Mouse (Mus musculus) embryonic facial prominence, embryonic 11.5 days (tissue): ENCODE results near the gene Fxyd2. TPM values are rescaled to one million over a fixed set of nuclear protein-coding genes. Genes with fewer than 3 reads are reported as not detected.

ENCODE experiments used
- ATAC-seq: fragments of 200-750 bp; cut with Nextera tagmentation; replicated peaks from 2 replicates; pipeline ENCODE4 v1.8.0; 2017; ENCODE audit warnings: low read depth; ENCODE audit not compliant: insufficient number of reproducible peaks, low FRiP score, low TSS enrichment
- DNase-seq: peaks from one replicate; pipeline ENCODE4 v3.0.0-alpha.2; 2015; ENCODE audit warnings: low spot score
- H3K27ac ChIP-seq: fragments of 300-500 bp; sonication (generic); replicated peaks from 2 replicates; pipeline ENCODE4 v1.5.1; 2014; ENCODE audit warnings: mild to moderate bottlenecking, low read depth, low read length, control low read depth
- H3K27me3 ChIP-seq: fragments of 300-500 bp; sonication (generic); 2 replicates; pipeline ENCODE4 v1.6.1; 2014; ENCODE audit warnings: mild to moderate bottlenecking, low read length, moderate library complexity, mixed read lengths; ENCODE audit not compliant: control insufficient read depth, insufficient read depth
- H3K36me3 ChIP-seq: fragments of 300-500 bp; sonication (generic); replicated peaks from 2 replicates; pipeline ENCODE4 v1.6.1; 2014; ENCODE audit warnings: low read depth, mild to moderate bottlenecking, low read length, moderate library complexity, mixed read lengths; ENCODE audit not compliant: control insufficient read depth, insufficient read depth
- H3K4me1 ChIP-seq: fragments of 300-500 bp; sonication (generic); 2 replicates; pipeline ENCODE4 v1.6.1; 2014; ENCODE audit warnings: low read length, mixed read lengths; ENCODE audit not compliant: control insufficient read depth, insufficient read depth
- H3K4me2 ChIP-seq: fragments of 300-500 bp; sonication (generic); 2 replicates; pipeline ENCODE4 v1.6.1; 2014; ENCODE audit warnings: low read depth, mild to moderate bottlenecking, control low read depth, low read length, moderate library complexity
- H3K4me3 ChIP-seq: fragments of 300-500 bp; sonication (generic); 2 replicates; pipeline ENCODE4 v1.5.1; 2014; ENCODE audit warnings: low read depth, low read length, control low read depth
- H3K9ac ChIP-seq: fragments of 300-500 bp; sonication (generic); replicated peaks from 2 replicates; pipeline ENCODE4 v1.6.1; 2014; ENCODE audit warnings: mild to moderate bottlenecking, control low read depth, low read length
- H3K9me3 ChIP-seq: fragments of 300-500 bp; sonication (generic); replicated peaks from 2 replicates; pipeline ENCODE4 v1.6.1; 2016; ENCODE audit warnings: mild to moderate bottlenecking, low read length, inconsistent platforms, mixed read lengths; ENCODE audit not compliant: control insufficient read depth
- WGBS: fragments of 180-500 bp; shearing (Covaris S2); extraction: QIAGEN DNeasy Blood & Tissue Kit; methylation state at CpG from one replicate; pipeline ENCODE4 v1.1.7; 2014; 5-methylcytosine and 5-hydroxymethylcytosine counted together
- polyA plus RNA-seq: library from polyadenylated mRNA; unstranded; fragments of >200 nt; fragmentation: Nextera tagmentation; extraction: Ambion mirVana; gene quantifications from 2 replicates; pipeline ENCODE4 v1.2.1, GENCODE M21; 2014

Gene Fxyd2
- polyA plus RNA-seq, 1 experiment from 2014 or later: 1.9 TPM

- H3K27ac ChIP-seq: no peak overlapping the region
- no peak overlapping the region for H3K4me2 ChIP-seq
- H3K4me3 ChIP-seq: no peak overlapping the region
- no peaks in the 10 kb centered on the region for H3K27me3 ChIP-seq
- H3K36me3 ChIP-seq: no peaks in the 10 kb centered on the region
- H3K4me1 ChIP-seq: no peaks in the 10 kb centered on the region
- H3K9me3 ChIP-seq: no peaks in the 10 kb centered on the region
- WGBS: 87% methylated on average over 6 of the region's 6 CpGs
- ATAC-seq (no peak), DNase-seq (no peak)
- H3K9ac ChIP-seq: no peak overlapping the region
Observed at GRCm38 (mm10) chr9:45395218-45395617, 4.3 kb upstream of the Fxyd2 start.

- WGBS: 63% methylated on average over 3 of the region's 3 CpGs
Observed at GRCm38 (mm10) chr9:45395796-45396195, 3.7 kb upstream of the Fxyd2 start.

GRCm38 (mm10) chr9:45398336-45398735 lies 1.1 kb upstream of the Fxyd2 start:
- Histone ChIP-seq H3K9ac (no peak overlapping the region), H3K27ac (no peak overlapping the region), H3K4me2 (no peak overlapping the region), H3K27me3 (no peaks in the 10 kb centered on the region), H3K4me3 (no peak overlapping the region), H3K4me1 (no peaks in the 10 kb centered on the region), H3K36me3 (no peaks in the 10 kb centered on the region), H3K9me3 (no peaks in the 10 kb centered on the region)
- WGBS: 65% methylated on average over 1 of the region's 1 CpGs
- ATAC-seq (no peak), DNase-seq (no peak)

More at GRCm38 (mm10) chr9:45395796-45396195, 3.7 kb upstream of the Fxyd2 start:
- Histone ChIP-seq H3K36me3 (no peaks in the 10 kb centered on the region), H3K9me3 (no peaks in the 10 kb centered on the region), H3K4me1 (no peaks in the 10 kb centered on the region), H3K4me3 (no peak overlapping the region), H3K4me2 (no peak overlapping the region), H3K27me3 (no peaks in the 10 kb centered on the region), H3K27ac (no peak overlapping the region), H3K9ac (no peak overlapping the region)
- no peak for DNase-seq
- no peak for ATAC-seq

GRCm38 (mm10) chr9:45401851-45402250 lies 2.4 kb downstream of the Fxyd2 start:
- H3K4me2 ChIP-seq: no peak overlapping the region
- no peak overlapping the region for H3K4me3 ChIP-seq
- H3K27ac ChIP-seq: no peak overlapping the region
- no peaks in the 10 kb centered on the region for H3K4me1 ChIP-seq
- H3K27me3 ChIP-seq: no peaks in the 10 kb centered on the region
- H3K9me3 ChIP-seq: no peaks in the 10 kb centered on the region
- H3K9ac ChIP-seq: no peak overlapping the region
- ATAC-seq: no peak
- H3K36me3 ChIP-seq: no peaks in the 10 kb centered on the region
- DNase-seq: no peak
- WGBS: 48% methylated on average over 4 of the region's 4 CpGs

- H3K9ac ChIP-seq: no peak overlapping the region
- ATAC-seq: no peak
- H3K4me2 ChIP-seq: no peak overlapping the region
- H3K4me3 ChIP-seq: no peak overlapping the region
- 49% methylated on average over 2 of the region's 2 CpGs for WGBS
- H3K4me1 ChIP-seq: no peaks in the 10 kb centered on the region
- no peak for DNase-seq
- H3K36me3 ChIP-seq: no peaks in the 10 kb centered on the region
- no peak overlapping the region for H3K27ac ChIP-seq
- no peaks in the 10 kb centered on the region for H3K27me3 ChIP-seq
- no peaks in the 10 kb centered on the region for H3K9me3 ChIP-seq
Observed at GRCm38 (mm10) chr9:45402957-45403356, 3.5 kb downstream of the Fxyd2 start.

GRCm38 (mm10) chr9:45405694-45406093 lies 6.2 kb downstream of the Fxyd2 start:
- Histone ChIP-seq H3K27me3 (no peaks in the 10 kb centered on the region), H3K4me1 (no peaks in the 10 kb centered on the region), H3K36me3 (no peaks in the 10 kb centered on the region), H3K4me2 (no peak overlapping the region), H3K4me3 (no peak overlapping the region), H3K27ac (no peak overlapping the region), H3K9ac (no peak overlapping the region), H3K9me3 (no peaks in the 10 kb centered on the region)
- DNase-seq (no peak), ATAC-seq (no peak)
- WGBS: 72% methylated on average over 5 of the region's 5 CpGs

GRCm38 (mm10) chr9:45406808-45407207 lies 7.3 kb downstream of the Fxyd2 start:
- H3K4me1 ChIP-seq: no peaks in the 10 kb centered on the region
- ATAC-seq: no peak
- no peaks in the 10 kb centered on the region for H3K9me3 ChIP-seq
- no peak overlapping the region for H3K9ac ChIP-seq
- 93% methylated on average over 3 of the region's 3 CpGs for WGBS
- H3K4me3 ChIP-seq: no peak overlapping the region
- H3K27me3 ChIP-seq: no peaks in the 10 kb centered on the region
- H3K36me3 ChIP-seq: no peaks in the 10 kb centered on the region
- DNase-seq: no peak
- H3K4me2 ChIP-seq: no peak overlapping the region
- no peak overlapping the region for H3K27ac ChIP-seq

- 37% methylated on average over 33 of the region's 33 CpGs for WGBS
- Histone ChIP-seq H3K36me3 (no peaks in the 10 kb centered on the region), H3K4me3 (peak overlapping the region; percentile 17; the same call in 1 of the 2 replicates), H3K9ac (0 out of 2 replicates have a peak overlapping the region, but pooled peaks have one; percentile 7), H3K9me3 (no peaks in the 10 kb centered on the region), H3K27ac (no peak overlapping the region), H3K27me3 (no peaks in the 10 kb centered on the region), H3K4me1 (no peaks in the 10 kb centered on the region), H3K4me2 (no peak overlapping the region)
- DNase-seq: peak; percentile 82
- 0 out of 2 replicates have a peak, but pooled peaks have one; percentile 36 for ATAC-seq
Observed at GRCm38 (mm10) chr9:45407706-45408675, 8.5 kb downstream of the Fxyd2 start.
